Mouse (Mus musculus) c-Kit-positive CD71-positive TER-119-positive erythroid progenitor cells, embryonic 14.5 days (primary cell): ENCODE data around the gene Iqgap2.

ENCODE experiments used
- DNase-seq: peaks from one replicate; pipeline ENCODE4 v3.0.0-alpha.2; 2013; ENCODE audit warnings: low spot score

Gene Iqgap2

DNA sequence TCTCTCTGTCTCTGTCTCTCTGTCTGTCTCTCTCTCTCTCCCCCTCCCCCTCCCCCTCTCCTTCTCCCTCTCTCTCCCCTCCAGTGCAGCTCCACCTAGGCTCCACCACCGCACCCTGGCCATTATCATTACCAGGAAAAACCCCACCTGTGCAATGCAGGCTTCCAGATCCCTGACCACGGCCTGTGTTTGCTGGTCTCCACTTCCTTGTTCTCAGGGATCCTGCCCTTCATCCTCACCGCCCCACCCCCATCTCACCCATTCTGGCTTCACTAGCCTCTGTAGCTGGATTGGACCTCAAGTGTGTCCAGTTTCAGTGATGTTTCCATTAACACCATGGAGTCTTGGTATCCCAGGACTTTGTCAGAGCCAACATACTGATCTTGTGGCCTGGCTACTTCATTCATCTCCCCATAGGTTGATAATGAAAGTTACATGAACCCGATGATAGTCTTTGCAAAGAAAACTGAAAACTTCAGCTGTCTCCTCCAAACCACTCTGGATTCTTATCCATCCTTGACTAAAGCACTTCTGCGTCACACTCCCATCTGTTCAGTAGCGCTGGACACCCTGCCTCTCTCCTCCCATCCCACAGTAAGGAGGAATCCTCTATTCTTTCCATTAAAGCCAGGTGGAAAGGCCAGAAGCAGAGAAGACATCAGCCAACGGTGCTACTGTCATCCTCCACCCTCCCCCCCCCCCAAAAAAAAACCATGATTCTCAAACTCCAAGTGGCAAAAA, 62.1 kb downstream of the Iqgap2 start:
- DNase-seq = no peak

DNA sequence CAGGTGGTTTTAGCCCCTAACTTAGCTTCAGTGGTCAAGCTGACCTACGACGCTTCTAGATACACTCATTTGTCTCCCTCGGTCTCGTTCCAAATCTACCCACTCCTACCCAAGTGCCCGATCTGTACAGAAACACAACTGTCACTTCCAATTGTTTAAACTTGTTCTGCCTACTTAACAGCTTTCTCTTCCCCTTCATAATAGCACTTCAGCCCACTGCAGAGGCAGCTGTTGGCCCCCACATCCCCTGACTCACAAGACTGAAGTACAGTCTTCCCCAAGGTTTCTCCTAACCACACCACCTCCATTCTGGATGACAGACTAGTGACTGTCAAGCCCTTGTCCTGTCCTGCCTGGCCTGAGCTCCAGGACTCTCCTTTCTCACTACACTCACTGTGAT, 63.1 kb downstream of the Iqgap2 start:
- DNase-seq = no peak

DNA sequence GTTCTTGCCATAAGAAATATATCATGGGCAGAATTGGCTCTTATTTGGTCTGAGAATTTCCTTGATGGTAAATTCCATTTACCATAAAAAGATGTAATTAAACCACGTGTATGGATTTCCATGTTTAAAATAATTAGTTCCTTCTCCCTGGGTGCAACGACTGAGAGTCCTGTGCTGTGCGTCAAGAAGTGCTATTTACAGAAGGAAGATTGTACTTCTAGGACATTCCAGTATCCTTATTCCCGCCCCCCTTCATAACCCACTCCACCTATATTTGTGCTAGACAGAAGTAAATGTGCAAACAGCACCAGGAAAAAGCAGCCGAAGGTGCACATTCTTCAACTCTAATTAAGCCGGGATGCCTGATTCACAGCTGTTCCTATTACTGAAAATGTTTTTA, 65.5 kb downstream of the Iqgap2 start:
- DNase-seq = no peak

DNA sequence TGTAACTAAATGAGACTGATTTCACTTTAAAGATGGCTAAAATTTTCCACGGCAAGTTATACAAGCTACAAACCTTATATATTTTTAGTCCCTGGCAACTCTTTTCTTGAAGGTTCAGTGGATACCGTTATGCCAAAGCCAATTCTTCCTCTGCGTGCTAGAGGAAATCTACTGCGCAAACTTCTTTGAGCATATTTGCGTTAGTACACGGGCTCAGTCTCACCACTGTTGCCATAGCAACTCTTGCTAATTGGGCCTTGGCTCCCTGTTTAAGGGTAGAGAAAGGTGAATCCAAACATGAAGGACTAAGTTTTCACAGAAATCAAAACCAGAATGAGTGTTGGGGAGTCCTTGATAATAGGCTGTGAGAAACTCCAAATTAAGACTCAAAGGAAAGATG, 68.8 kb downstream of the Iqgap2 start:
- DNase-seq = no peak

DNA sequence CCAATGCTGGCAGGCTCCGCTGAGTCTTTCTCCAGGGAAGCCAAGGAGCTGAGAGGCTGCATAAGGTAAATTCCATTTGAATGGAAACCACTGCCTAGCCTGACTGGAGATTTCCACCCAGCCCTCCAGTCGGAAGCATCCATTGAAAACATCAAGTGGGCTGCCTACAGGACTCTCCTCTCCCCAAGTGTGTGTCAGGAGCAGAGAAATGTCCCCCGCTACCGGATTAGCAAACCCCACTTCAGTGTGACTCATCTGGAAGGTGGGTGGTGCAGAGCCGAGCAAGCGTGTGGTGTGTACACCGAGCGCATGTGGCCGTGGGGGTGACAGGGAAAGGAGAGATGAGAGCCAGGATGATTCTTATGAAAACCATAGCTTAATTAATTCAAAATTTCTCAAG, 71.7 kb downstream of the Iqgap2 start:
- DNase-seq = no peak

DNA sequence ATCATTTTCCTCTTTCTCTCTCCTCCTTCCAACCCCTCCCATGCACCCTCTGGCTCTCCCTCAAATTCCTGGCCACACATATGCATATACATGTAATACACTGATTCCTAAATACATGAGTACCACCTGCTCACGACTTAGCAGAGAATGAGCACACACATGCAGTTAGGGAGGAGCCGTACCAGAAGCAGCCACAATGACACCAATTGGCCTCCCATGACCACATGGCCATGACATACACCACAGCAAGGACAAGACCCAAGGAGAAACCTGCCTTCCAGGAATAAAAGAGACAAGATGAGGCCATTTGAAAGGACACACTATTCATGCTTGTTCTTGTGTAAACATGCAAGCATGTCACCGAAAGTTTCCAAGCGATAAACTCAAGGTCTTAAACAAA, 72.8 kb downstream of the Iqgap2 start:
- DNase-seq = no peak

DNA sequence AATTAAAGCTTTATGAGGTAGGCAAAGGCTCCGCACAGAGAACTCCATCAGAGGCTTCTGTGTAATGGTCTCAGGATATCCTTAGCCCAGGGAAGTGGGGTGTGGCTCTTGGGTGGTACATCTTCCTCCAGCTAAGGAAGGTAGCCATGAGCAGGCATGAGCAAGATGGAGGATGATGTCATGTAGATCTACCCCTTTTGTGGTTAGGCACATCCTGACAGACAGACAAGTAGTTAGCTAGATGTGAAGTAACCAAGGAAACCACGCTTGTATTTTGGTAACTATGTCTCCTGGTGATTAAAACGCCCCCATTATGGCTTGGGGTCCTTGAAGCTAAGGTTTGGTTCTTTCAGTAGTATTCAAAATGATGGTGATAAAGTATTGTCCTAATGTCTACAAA, 78.1 kb downstream of the Iqgap2 start:
- DNase-seq = no peak

DNA sequence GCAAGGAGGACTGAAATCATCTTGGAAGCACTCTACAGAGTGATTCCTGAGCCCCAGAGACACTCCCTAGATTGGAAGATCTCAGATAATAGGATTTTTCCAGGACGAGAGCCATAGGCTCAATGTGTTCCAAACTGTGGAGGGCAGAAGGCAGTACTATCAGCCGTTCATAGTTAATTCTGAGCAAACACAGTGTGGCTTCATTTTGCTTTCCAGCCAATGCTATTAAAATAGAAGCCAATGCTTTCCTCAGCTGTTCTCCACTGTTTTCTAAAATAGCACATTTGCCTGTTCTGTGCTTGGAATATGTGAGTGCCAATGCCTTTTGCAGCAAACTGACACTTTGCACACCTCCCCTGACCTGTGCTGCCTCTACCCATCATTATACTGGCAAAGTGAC, 80.9 kb downstream of the Iqgap2 start:
- no peak for DNase-seq

DNA sequence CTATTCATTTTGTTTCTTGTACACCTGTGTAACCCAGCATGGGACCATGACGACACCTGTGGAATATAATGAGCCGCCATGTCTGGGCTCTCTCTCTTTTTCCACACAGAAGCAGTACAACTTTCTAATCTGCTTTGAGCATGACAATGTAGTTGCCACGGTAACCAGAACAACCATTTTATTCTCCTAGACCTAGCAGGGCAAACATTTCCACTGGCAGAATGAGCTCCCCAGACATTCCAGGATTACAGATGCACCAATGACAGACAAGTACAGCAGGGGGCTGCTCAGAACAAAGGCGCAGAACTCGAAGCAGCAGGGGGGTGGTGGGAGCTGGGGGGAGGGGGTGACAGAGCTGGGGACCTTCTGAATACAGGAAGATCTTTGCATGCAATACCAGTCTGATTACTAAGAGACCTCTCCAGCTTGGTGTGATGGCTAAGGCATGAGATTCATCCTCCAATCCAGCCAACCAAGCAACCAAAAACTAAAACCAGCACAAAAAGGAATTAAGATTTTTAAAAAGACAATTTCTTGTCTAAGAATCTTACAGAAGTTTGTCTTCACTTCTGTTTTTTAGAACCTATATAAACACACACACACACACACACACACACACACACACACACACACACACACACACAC, 84.5 kb downstream of the Iqgap2 start:
- DNase-seq = no peak

DNA sequence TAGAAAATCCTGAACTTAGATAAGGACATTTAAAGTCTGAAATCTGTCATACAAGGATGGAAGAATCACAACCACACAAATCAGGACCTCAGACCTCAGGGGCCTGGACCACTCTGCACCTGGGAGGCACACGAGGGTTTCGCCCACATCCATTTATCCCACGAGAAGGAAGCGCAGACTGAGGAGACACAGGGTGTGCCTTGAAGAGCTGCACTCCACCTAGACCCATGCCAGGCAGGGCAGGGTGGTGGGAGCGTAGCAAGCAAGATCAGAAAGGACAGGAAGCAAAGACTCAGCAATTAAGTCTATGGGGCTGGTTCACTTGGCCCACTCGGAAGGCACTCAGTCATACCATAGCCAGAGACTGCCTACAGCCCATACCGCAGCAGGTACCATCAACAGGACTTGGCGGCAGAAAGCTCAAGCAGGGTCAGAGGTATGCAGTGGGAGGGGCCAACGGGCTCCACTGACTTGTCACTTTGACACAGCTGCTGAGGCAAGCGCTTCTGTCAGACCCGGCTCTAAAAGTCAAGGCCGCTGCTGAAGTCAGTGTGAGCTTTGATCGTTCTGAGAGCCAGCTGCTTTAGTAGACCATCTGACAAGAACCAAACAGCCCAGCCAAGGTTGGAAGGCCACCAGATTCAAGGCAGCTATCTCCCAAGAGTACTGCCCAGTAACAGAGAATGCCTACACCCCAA, 86.1 kb downstream of the Iqgap2 start:
- DNase-seq = no peak

DNA sequence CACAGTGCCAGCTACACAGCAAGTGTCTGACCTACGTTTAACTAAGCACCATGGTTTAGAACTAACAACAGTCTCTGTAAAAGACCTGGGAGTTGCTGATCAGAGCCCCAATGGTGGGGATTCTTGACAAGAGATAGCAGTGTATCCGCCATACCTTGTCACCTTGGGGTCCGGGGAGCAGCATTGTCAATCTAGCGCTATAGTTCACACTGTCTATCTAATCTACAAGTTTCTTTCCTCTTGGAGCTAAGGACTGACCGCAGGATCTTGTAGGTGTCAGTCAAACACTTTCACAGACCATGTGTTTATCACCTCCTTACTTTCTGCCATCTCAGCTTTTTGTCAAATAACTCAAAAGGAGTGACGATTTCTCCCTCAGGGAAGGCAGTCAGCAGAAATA, 87.6 kb downstream of the Iqgap2 start:
- no peak for DNase-seq

DNA sequence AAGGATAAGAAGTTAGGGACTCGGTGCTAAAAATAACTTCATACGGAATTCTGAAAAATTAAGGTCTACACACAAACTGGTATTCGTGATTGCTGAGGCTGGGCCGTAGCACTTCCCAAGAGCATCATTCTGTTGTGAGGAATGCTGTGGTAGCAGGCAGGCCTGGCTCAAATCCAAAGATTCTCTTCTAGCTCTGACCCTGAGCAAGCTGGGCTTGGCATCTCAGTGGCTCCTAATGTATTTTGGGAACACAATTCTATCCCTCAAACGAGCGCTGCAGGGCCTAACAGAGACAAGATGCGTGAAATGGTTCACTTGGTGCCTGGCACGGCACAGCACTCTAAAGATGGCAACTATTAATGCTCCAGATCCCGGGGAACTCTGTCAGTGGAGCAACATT, 90.8 kb downstream of the Iqgap2 start:
- no peak for DNase-seq

DNA sequence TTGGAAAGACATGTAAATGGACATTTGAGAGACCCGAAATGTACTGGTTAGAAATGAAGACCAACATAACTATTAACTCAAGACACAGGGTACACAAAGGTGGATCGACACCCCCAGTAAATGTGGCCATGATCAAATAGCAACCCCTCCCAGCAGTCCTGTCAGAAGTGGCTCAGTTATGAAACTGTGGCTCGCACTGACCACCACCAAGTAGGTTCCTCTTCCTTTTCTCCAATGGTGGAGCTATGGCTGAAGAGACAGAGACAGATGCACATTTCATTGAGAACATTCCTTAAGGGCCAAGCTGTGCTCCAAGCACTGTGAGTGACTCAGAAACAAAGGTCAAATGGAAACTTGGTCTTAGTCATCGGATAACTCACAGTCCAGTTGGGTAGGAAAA, 92.4 kb downstream of the Iqgap2 start:
- DNase-seq = no peak

DNA sequence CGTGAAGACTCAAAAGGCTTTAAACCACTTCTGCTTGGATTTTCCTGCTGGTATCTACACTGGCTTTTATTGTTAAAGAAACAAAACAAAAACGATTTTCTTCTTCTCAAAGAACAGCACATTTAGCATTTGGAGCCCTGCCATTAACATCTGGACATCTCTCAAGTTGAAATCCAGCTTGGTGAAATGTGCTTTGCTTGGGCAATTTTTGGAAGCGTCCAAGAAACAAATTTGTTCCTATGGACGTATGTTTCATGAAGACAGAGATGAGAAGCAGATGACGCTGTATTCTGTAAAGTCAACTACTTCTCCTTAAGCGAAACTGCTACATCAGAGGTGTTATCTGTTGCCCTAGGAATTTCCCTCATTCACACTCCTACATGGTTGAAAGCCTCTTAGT, 93.0 kb downstream of the Iqgap2 start:
- no peak for DNase-seq

DNA sequence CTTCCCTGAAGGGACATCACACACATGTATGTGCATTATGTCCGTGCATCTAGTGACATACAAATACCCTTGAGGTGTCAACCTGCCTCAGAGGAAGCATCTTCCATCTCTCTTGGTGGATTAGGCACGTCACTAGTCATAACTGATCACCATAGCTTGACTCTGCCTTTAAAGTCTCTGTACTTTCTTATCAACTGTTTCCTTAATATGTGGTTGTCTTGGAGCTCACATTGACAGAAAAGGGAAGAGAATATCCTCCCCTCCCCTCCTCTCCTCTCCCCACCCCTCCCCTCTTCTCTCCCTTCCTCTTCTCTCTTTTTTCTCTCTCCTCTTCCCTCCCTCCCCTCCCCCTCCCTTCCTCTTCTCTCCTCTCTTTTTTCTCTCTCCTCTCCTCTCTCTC, 94.2 kb downstream of the Iqgap2 start:
- no peak for DNase-seq

DNA sequence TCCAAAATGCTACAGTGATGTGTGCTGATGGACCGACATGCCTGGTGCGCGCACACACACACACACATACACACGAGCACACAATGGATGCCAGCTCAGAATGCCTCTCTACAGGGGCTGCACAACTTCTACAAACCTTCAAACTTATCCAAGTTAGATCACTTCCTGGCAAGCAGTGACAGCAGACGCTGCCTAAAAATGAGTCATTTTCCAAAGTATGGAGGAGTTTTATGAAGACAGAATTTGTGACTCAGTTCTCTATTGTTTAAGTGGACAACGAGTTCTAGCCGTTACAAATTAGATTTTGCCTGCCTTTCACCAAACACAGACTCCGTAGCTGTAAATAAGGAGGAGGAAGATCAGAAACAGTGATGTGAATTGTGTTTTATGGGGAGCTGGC, 97.4 kb downstream of the Iqgap2 start:
- DNase-seq = no peak

DNA sequence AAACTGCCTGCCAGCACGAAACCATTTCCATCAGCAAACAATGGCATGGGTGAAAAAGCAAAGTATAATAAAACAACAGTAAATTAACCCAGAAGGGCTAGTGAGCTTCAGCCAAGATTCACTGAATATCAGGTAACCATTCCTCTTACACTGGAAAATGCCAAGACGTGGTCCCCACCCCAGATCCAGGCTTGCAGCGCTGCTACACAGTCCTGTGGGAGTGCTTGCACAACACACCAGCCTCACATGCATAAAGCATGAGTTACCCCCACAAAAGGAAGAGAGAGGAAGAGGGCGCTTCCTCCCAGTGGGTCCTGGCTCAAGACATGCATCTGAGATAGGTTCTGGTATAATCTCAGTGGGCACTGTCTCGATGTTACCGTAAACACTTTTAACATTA, 100.8 kb downstream of the Iqgap2 start:
- no peak for DNase-seq

DNA sequence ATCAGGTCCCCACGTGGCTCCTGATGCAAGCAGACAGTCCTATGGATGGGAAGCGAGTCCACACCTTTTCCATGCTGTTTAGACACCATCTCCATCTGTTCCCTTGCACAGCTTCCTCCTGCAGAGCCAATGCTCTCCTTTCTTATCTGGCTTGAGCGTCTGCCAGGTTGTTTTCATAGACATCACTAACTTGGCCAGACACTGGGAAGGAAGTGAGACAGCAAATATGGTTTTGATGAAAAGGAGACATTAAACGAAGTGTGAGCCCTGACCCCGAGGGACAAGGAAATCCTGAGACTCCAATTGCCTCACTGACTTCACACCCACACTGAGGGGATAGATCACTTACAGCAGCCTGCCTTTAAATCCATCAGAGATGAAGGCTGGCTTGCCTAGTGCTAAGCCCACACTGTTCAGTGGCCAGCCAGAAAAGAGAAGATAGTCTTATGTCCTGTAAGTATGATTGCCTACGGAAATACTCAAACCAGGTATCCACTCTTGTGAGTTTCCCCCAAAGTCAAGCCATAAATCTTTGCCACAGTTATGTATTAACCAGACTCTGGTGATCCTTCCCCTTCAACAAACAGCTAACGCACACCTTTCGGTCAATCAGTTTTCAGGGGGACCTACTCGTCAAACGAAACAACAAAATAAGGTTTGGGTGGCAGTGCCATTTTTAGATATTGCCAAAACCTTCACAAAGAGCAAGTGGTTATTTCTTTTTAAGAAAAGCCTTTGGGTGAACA, 102.9 kb downstream of the Iqgap2 start:
- no peak for DNase-seq

DNA sequence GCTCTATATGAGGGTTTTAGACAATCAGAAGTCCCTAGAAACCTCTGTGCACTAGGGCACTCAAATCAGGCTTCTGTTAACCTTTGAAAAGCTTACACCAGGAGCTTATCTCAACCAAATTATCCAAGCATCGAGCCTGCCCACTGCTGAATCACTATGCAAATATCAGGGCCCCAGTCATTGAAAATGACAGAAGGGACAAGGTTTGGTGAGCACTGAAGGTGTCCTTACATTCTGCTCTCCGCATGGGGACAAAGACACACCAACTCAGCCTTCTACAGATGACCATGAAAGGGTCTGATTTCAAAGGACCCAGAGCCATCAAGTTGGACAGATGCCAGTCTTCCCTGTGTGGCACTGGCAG, 108.8 kb downstream of the Iqgap2 start:
- no peak for DNase-seq

DNA sequence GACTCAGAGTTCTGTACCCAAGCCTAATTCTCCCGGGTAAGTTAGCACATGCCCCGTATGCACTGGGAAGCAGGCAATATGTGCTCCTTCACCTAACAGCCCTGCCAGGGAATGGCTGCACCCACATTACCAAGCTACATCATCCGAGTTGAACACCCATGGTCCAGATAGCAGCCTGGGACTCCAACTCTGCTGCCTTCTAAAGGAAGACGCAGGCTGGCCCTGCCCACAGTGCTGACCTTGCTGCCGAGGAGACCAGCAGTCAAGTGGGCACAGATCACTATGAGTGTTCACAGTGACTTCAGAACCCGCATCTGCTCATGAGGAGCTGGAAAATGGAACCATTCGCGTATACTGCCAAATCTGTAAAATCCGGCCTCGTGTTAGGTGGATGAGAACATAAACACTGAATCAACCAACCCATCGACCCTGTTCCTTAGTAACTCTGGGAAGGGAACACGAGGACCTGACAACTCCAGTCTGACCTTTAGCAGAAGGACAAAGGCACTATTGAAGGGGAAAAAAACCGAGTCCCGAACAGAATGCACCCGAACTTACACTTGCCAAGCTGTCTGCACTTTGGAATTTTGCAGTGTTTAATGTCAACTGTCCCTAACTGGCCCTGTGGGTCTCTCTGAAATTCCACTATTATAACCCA, 109.3 kb downstream of the Iqgap2 start:
- no peak for DNase-seq

DNA sequence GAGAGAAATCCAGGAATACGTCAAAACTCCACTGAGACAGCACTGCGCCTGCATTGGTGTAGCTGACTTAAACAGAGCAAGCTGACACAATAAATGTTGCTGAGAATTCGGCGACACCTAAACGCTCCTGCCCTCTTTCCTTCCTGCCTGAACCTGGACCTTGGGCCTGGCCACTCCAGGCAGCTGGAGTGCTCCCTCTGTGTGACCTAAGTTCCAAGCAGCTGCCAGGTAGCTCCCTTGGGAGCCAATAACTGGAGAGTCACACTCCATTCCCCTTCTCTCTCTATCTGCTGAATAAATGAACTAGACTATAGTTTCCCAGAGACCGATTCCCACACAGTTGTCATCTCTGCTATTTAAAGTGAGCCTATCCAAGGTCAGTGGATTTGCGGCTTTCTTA, 111.7 kb downstream of the Iqgap2 start:
- no peak for DNase-seq

DNA sequence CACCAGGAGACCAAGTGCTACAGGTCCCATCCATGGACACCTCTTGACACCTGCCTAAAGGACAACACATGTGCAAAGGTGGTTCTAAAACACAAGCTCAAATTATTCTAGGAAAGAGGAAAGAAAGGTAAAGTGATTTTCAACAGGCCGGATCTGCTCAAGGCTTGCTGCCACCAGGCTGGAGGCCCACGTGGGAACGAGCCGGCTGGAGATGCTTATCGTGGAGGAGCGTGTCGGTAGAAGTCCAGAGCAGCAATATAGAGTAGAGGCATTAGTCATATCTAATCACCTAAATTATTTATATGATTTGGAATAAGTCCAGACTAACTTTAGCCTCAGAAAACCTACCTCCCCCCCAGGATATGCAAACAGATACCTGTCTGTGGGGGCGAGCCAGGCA, 112.5 kb downstream of the Iqgap2 start:
- DNase-seq = no peak
